Mouse (Mus musculus) kidney, postnatal 25 days (tissue): ENCODE measurements around the gene Ntn1.

Source experiments
- DNase-seq, 2 experiments: peaks; one replicate each; pipeline ENCODE4 v3.0.0; 2021; ENCODE audit warnings: mixed read lengths in 2 of 2

Gene Ntn1

DNA sequence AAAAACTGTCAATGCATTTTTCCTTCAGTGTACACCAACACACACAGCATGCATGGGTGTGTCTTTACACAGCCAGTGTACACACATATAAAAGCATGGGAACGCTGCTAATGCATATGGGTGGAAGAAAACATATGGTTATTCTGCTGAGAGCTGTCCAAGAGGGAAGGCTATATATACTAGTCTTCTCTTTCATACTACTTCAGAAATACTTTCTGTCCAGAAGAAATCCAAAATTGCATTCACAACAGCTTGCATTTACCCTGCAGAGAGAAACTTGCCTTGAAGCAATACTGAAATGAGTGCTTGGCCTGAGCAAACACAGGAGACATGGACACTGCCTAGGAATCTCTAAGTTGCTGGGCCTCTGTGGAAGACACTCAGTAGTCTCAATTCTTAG is 18.8 kb downstream of the Ntn1 start:
- DNase-seq: no peak

DNA sequence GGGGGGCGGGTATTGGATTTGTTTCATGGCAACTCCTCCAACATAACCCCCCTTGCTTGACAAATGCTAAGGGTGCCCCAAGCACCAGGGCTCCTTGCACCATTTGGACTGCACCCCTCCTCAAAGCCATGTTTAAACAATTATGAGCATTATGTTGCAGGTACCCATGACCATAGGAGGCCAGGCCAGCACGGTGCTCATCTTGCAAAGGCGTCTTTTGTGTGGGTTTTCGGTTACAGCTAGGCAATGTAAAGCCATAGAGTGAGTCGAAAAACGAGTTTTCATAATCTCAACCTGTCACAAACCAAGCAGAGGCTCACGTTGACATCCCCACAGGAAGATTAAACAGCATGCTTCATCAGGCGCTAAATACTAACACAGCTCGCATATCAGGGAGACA is 19.3 kb downstream of the Ntn1 start:
- DNase-seq: no peak

DNA sequence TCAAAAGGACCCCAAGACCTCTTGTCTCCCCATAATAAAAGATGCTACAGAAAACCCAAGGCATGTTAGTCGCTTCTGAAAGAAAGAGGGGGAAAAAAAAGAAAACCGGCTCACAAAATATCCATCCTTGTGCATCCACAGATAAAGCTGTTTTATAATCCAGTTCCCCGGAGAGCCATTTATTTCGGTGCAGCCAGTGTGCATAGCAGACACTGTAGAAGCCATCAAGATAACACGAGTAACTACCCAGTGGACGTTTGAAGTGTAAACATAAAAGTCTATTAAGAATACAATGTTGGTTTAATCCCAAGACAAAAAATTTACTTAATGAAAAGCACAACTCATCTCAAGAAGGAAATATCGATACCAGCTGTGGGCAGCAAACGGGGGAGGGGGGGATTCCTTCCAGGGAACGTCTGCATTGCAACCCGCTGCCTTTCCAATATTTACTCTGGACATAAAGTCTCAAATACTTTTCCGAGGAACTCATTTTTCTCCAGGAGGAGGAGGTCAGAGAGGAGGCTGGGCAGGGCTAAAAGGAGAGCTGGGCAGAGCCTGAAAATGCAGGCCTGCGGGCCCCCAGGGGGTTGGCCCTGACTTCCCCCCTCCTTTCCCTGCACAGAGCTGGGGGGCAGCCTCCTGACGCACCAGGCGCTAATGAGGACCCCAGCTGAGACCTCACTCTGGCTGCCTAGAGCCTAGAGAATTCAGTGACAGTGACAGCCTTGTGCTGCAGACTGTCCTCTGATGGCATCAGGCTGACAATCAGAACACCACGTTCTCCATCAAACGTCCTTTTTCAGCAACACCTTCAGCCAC is 21.5 kb downstream of the Ntn1 start:
- DNase-seq: no peak

DNA sequence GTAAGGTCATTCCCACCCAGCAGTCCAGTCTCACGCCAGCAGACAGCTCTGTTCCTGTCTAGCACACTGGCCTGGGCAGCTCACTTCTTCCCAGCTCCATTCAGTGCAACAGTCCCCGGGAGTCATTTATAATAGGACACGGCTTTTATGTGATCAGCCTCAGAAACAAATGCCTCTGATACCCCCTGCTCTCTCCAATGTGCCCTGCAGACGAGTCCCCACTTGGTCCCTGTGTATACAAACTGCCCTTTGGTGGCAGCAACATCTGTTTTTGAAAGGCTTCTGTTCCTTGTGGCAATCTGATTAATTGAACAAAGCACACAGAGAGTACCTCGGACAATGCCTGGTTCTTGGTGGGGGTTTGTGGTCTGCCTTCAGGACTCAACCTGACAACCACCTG is 22.2 kb downstream of the Ntn1 start:
- no peak for DNase-seq

DNA sequence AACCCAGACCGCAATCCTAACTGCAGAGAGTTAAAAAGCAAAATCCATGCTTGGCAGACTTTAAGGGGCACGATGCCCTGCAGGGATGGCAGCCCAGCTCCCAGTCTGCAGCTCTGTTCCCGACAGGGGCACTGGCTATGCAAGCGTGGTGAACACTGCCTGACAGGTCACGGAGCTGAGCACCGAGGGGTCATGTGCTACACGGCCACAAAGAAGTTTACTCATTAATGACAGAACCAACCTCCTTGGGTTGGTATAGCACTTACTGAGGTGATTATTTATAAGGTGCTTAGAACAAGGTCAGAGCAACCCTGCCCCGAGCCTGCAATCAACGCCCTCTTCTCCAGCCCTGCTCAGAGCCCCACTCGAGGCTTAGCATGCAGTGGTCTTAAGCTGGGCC is 27.5 kb downstream of the Ntn1 start:
- peak; percentile 76 to 94 for DNase-seq

DNA sequence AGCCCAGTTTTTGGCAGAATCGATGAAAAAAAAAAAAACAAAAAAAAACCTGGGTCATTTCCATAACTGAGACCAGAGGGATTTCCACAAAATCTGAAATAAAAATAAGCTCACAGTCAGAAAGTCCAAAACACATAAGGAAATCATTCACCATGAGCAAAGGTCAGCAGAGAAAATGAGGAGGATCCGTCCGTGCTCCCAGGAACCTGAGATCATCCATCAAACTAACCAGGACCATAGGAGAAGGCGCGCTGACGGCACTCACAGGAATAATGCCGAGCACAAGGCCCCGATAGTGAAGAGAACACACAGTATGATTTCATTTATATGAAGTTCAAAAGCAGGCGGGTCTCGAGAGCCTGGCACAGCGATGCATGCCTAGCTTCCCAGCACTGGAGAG is 29.0 kb downstream of the Ntn1 start:
- no peak for DNase-seq

DNA sequence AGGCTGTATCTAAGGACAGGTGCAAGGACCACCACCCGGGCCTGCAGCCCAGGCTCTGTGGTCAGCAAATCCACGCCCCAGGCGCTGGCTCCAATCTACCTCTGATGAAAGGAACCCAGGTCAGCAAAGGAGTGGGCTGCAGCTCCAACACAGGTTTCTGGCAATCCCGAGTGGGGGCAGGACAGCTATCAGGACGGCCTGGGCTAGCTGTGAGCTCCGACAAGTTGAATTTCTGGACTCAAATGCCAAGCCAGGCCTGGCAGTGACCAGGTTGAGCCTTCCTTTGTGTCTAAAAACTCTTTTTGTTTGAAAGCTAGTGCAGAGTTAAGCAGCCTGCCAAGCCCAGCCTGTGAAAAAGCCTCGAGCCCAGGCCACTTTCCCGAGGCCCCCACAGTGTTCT is 43.7 kb downstream of the Ntn1 start:
- no peak for DNase-seq

DNA sequence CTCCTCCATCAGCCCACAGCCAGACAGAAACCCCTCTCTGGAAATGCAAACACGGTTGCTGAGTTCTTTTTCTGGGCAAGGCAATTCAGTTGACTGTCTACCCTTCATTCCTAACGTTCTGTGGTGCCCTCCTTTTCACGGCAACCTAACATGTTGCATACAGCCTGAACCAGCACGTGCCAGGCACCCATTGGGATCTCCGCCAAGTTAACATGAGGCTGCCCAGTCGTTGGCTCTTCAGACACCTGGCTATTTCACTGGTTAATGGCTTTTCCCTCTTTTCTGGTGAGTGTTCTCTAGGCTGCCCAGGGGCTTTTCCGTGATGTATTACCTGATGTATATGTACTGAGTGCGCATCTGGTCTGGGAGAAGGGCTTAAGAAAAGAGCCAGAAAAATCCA is 45.1 kb downstream of the Ntn1 start:
- peak in 1 of 2 experiments; percentile 24 for DNase-seq

DNA sequence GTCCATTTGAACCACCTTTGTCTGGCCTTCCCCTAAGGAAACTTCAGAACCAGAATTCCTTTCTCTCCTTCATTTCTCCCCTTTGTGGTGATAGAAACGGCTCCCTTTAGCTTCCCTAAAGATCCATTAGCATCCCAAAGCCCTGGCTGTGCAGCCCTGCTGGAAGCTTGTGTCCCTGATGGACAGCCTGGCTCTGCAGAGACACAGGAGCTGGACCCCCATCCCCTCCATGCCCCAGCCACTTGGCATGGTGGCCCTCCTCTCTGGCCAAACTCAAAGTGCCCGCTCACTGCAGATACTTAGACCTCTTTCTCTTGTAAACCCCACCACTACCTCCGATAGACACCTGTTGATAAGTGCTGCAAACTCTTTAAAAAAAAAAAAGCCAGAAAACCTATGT is 45.8 kb downstream of the Ntn1 start:
- DNase-seq: no peak

DNA sequence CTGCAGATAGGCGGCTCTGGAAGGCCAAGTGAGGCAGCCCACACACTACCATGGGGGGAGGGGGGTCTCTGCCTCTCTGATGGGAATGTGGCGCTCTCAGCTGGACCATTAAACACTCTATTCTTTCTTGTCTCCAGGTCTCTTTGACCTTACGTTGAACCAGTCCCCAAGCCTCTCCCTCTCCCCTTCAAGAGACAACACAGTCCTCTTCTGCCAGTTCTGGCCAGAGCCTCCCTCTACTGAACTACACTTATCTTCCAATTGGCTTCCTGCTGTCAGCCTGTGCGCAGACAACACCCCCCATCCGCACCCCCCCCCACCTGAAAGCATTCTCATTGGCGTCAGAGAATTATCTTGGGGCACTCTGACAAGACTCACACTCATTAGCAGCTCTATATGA is 48.4 kb downstream of the Ntn1 start:
- no peak for DNase-seq

DNA sequence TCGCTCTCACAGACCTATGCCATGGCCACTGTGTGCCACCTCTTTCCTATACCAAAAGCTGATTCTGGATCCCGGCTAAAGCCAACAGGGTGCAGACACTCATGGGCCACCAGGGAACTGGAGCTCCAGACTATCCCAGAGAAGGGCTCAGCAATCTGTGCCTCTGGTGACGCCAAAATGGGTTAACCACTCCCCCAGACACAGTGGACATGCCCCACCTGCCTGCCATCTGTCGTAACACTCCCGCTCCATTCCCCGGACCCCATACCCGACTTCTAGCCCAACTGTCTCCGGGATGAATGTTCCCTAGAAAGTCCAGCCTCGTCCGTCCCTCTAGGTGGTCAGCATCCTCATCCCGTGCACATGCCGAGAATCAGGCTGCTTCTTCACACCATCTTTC is 51.8 kb downstream of the Ntn1 start:
- no peak for DNase-seq

DNA sequence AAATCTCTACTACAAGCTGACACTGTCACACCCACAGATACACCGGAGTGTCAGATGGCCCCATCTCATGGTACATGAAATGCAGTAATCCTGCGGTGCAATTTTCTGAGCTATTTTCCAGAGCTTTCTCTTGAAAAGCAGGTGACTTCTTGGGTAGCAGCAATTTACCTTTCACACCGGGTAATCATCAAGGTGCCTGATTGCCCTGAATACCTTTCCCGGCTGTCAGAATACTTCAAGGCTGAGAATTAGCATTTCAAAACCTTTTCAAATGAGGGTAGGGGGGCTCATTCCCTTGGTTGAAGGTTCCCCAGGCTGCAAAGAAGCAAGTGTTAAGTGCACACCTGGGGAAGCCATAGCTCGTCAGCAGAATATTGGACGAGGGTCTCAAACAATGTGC is 52.5 kb downstream of the Ntn1 start:
- no peak for DNase-seq

DNA sequence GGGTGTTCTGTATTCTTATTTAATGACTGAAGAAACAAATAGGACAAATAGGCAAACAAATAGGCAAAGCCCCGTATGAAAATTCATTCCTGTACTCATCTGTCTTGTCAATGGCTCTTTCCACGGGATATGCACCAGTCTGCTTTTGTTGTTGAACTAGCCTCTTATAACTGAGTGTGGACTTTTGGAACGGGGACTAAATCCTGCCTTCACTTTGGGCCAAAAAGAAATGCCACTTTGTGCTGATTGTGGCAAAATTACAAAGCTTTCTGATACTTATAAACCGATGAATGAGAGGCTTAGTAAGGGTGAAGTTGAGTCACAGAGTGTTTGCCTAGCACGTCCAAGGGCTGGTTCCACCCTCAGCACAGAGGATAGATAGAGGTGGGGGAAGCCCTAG is 53.1 kb downstream of the Ntn1 start:
- DNase-seq: no peak

DNA sequence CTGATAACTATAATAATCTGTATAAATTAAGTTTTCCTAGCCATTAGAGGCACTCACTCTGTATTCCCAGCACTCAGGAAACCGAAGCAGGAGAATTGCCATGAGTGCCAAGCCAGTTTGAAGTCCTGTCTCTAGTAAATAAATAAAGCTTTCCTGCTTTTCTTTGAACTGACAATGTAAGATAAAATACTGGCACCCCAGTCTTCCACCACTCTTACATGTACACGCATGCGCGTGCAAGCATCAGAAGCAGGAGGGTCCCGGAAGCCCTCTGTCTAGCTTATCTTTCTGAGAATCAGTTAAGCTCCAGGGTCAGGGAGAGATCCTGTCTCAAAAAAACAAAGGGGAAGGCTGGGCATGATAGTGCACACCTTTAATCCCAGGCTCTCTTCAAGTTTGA is 54.5 kb downstream of the Ntn1 start:
- peak in 1 of 2 experiments; percentile 14 for DNase-seq

DNA sequence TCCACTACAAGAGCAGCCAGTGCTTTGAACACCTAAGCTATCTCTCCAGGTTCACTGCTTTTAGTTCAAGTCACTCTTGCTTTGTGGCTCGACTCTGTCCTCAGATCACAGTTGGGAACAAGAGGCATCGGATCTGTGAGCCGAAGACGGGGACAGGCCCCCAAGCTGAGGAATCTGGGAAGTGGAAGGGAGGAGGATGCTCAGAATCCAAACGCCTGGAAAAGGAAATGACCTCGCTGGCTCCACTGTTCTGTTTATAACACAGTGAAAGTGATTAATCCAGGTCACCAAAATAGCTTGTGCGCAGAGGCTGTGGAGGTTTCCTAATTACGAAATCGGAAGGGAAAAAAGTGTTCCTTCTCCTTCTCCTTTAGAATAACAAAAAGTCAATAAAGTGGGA is 56.4 kb downstream of the Ntn1 start:
- DNase-seq: peak; percentile 46 to 58

DNA sequence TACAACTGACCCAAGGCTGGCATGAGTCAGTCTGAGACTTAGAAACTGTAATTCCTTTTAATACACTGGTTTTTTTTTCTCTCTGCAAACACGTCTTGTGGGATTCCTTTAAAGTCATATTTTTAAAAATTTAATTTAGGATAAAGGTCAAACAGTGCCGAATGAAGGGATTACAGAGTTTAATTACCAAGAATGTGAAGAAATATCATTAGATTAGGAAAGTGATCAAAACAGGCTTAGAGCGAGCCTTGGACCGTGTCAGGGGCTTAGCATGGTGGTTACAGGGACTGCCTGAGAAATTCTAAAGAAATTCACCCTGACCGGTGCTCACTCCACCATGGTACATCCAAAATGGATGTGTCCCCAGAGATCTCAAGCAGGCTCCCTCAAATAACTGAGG is 57.9 kb downstream of the Ntn1 start:
- DNase-seq: no peak

DNA sequence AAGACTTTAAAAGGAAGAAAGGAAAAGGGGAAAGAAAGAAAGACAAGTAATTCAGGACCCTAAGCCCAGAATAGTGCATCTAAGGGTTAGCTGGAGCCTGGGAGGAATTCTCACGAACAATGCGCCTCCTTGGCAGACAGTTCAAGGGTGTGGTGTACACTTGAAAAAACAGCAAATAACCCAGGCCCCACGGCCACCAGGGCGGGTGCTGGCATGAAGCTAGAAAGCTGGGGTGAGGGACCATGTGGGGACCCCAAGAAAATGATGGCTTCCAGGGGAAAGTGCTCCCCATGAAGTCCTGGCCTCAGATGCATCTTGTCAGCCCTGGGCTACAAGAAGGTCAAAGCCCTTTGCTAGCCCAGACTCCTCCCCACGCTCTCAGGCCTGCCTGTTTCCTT is 58.6 kb downstream of the Ntn1 start:
- DNase-seq: peak in 1 of 2 experiments; percentile 12

DNA sequence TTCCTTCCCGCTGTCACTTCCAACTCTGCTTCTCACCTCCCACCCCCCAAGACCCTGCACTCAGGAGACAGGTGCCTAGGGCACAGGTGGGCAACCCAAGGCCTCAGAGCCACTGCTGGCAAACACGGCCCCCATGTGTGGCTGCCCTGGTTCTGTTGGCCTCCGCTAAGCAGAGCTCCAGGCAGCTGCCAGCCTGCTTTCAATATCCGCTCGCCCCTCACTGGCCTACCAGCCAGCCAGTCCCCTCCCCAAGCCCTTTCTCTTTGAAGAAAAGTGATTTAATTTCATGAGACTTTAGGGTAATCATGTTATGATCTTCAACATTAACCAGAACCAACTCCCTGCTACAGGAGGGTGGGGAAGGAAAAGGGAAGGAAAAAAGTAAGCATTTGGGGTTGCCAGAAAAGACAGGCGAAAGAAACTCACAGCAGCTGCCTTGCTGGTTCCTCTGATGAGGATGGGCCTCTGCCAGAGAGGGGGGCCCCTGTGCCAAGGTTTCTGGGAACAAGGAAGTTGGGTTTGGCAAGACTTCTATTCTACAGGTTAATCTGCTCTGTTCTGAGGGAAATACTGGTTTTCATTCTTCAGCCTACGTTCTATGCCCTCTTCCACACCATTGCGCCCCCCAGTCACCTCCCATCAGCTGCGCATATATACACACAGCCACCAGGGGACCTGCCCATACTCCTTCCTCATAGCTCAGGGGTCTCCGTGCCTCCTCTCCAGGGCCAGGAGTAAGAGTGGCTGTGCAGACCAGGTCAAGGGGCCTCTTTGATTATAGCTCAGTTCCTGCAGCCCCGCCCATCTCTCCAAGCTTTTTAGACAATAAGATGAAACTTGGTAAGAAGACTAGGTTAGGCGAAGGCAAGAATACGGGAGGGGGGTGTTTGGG is 59.3 kb downstream of the Ntn1 start:
- DNase-seq: peak; percentile 48 to 57

DNA sequence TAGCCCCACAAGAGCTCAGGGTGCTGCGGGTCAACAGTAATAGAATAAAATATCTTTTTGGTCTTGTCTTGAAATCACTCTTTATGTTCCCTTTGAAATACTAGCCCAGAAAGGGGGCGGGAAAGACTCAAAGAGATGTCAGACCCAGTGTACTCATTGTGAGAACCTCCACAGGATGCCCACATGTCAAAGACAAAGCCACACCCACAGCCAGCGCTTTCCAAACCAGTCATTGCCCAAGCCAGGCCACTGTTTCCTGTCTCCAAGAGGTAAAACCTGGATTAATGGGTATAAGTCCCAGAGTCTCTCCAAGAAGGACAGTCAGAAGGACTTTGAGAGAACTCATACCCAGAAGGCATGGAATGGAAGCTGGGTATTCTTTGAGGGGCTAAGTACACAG is 60.3 kb downstream of the Ntn1 start:
- peak in 1 of 2 experiments; percentile 18 for DNase-seq

DNA sequence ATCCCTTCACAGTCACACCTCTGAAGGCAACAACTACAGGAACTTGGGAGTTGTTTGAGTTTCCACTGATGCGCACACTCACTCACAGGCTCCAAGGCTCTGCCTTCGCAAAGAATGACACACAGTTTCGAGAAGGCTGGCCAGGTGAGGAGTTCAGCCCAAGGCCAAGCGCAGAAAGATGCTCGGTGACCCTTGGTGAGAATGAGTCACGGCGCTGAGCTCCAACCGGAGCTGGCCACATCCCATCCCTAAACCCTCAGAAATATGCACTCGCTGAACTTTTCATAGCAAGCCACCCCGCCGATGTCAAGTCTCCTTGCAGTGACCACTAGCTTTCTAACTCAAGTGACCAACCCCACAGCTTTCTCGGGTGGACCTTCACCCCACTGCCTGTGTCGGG is 60.8 kb downstream of the Ntn1 start:
- no peak for DNase-seq

DNA sequence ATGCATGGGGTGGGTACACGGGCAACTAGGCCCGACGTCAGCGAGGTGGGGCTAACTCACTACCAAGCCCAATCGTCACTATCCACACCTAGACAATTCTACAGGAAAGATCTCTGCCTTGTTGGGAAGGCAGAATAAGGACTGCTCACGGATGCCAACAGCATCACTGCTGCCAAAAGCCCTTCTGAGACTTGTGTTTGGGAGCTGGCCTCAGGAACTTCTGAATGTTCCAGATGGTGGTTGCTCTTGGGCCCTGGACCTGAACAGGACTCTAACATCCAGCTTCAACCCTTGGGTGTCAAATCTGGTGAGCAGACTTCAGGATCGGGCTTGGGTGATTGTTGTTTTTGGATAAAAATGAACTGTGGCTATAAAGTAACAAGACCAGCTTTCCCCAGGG is 61.3 kb downstream of the Ntn1 start:
- DNase-seq: no peak

DNA sequence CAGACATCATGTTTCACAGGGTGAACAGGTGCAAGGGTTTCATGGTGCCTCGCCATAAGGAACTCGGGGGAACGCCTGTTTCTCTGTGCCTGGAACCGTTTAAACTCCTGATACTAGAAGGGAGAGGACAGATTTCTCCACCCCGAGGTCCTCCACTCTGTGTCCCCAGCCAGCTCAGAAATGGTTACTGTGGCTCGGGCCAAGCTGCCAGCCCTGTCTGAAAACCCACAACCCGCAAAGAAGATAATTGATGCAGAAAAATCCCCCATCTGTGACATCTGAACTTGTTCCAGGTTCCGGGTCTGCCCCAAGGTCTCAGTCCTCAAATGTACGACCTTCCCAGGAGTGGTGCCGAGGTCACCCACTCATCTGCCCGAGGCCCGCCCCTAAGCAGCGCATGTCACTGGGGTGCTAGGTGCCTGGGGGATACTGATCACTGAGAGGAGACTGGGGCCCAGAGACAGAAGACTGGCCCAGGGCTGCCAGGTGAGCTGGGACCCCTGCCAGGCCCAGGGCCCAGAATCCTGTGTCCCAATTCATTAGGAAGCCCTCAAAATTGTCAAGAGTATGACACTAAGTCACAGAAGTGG is 68.9 kb downstream of the Ntn1 start:
- no peak for DNase-seq

DNA sequence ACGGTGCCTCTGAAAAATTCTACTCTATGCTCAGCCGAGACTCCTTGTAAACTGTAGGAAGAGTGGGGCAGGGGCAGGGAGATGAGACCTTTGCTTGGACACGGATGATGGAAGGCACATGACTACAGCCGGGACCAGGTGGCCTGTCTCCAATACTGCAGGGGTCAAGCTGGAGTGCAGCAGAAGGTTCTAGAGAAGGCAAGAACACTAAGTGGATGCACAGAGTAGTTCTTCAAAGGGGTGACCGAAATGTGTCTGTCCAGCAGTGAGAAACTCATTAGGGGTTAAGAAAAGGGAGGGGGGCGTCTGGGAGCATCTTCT is 69.5 kb downstream of the Ntn1 start:
- peak; percentile 38 to 76 for DNase-seq
